Comparison of ENCODE assay signal across 8 mouse cellular contexts in genomic region chr4:100778082-100778481, GRCm38 (mm10). TPM values are rescaled to one million over a fixed set of nuclear protein-coding genes. Genes with fewer than 3 reads are reported as not detected.
DNase-seq lines count a peak whose midpoint lies in the region; ATAC-seq and TF ChIP-seq lines count a peak whose summit lies in the region.

No protein-coding gene starts in this region.

- no peaks in the 10 kb centered on the region for H3K9me3 ChIP-seq in lung, embryonic 14.5 days (ENCODE audit: low read depth, low read length)
- H3K9me3 ChIP-seq in forebrain, embryonic 12.5 days: no peaks in the 10 kb centered on the region
- H3K9me3 ChIP-seq in limb, embryonic 15.5 days: no peaks in the 10 kb centered on the region
- H3K9me3 ChIP-seq in stomach, embryonic 15.5 days: no peaks in the 10 kb centered on the region

- peak overlapping the region; percentile 84 for H3K4me2 ChIP-seq in lung, embryonic 14.5 days
- H3K4me2 ChIP-seq in forebrain, embryonic 12.5 days: peak overlapping the region; percentile 82
- peak overlapping the region; percentile 79 for H3K4me2 ChIP-seq in limb, embryonic 15.5 days
- H3K4me2 ChIP-seq in stomach, embryonic 15.5 days: peak overlapping the region; percentile 87

- H3K4me3 ChIP-seq in lung, embryonic 14.5 days (ENCODE audit: low read depth, low read length): peak overlapping the region; percentile 94
- H3K4me3 ChIP-seq in forebrain, embryonic 12.5 days (replicated peaks): peak overlapping the region; percentile 90
- peak overlapping the region; percentile 96 for H3K4me3 ChIP-seq in limb, embryonic 15.5 days
- H3K4me3 ChIP-seq in stomach, embryonic 15.5 days (replicated peaks): peak overlapping the region; percentile 92

- peak overlapping the region; percentile 89 for H3K9ac ChIP-seq in lung, embryonic 14.5 days
- H3K9ac ChIP-seq in forebrain, embryonic 12.5 days: peak overlapping the region; percentile 97
- peak overlapping the region; percentile 93 for H3K9ac ChIP-seq in limb, embryonic 15.5 days
- peak overlapping the region; percentile 88 for H3K9ac ChIP-seq in stomach, embryonic 15.5 days

- WGBS in lung, embryonic 14.5 days: 2% methylated on average over 16 of the region's 16 CpGs
- 1% methylated on average over 16 of the region's 16 CpGs for WGBS in forebrain, embryonic 12.5 days
- 3% methylated on average over 16 of the region's 16 CpGs for WGBS in limb, embryonic 15.5 days
- 3% methylated on average over 16 of the region's 16 CpGs for WGBS in stomach, embryonic 15.5 days

- H3K36me3 ChIP-seq in lung, embryonic 14.5 days (ENCODE audit: insufficient read depth): no peaks in the 10 kb centered on the region
- 0 out of 2 replicates have a peak, but pooled peaks cover 2% of the 10 kb centered on the region for H3K36me3 ChIP-seq in forebrain, embryonic 12.5 days (replicated peaks)
- no peaks in the 10 kb centered on the region for H3K36me3 ChIP-seq in limb, embryonic 15.5 days
- H3K36me3 ChIP-seq in stomach, embryonic 15.5 days: no peaks in the 10 kb centered on the region

- intact Hi-C loops in left cerebral cortex, postnatal 10 days (cut with DNase I): loop anchor here (5.0 to 10.0 kb wide), 3 partner anchors 183 to 214 kb away; no protein-coding TSS in a partner anchor

- 0 out of 2 replicates have a peak, but pooled peaks cover 8% of the 10 kb centered on the region for H3K4me1 ChIP-seq in lung, embryonic 14.5 days (ENCODE audit: insufficient read depth)
- H3K4me1 ChIP-seq in forebrain, embryonic 12.5 days: peaks cover 38% of the 10 kb centered on the region
- H3K4me1 ChIP-seq in limb, embryonic 15.5 days: peaks cover 51% of the 10 kb centered on the region
- 0 out of 2 replicates have a peak, but pooled peaks cover 4% of the 10 kb centered on the region for H3K4me1 ChIP-seq in stomach, embryonic 15.5 days

- DNase-seq in lung, embryonic 14.5 days: no peak
- DNase-seq in lung, postnatal 14 days: no peak
- no peak for DNase-seq in thymus, postnatal 14 days
- no peak for DNase-seq in left cerebral cortex, postnatal 10 days (ENCODE audit: extremely low spot score in 1 of 2, low spot score in 2 of 2)
- no peak for DNase-seq in ovary, postnatal 36 days (ENCODE audit: low spot score)

- no peak for TF ChIP-seq CTCF in lung, embryonic 14.5 days (IDR thresholded peaks at IDR 0.05; ENCODE audit: low read depth)

- H3K27me3 ChIP-seq in lung, embryonic 14.5 days (ENCODE audit: insufficient read depth, low read length): no peaks in the 10 kb centered on the region
- H3K27me3 ChIP-seq in forebrain, embryonic 12.5 days: peaks cover 7% of the 10 kb centered on the region; the same call in 1 of the 2 replicates
- no peaks in the 10 kb centered on the region for H3K27me3 ChIP-seq in limb, embryonic 15.5 days
- H3K27me3 ChIP-seq in stomach, embryonic 15.5 days (replicated peaks): no peaks in the 10 kb centered on the region

- ATAC-seq in lung, embryonic 14.5 days (ENCODE audit: insufficient read depth): no peak
- ATAC-seq in forebrain, embryonic 12.5 days (ENCODE audit: low FRiP score): no peak
- ATAC-seq in limb, embryonic 15.5 days (ENCODE audit: insufficient number of reproducible peaks, low FRiP score, low TSS enrichment, low read depth): no peak
- ATAC-seq in stomach, embryonic 15.5 days (ENCODE audit: insufficient read depth, low FRiP score, low read depth): no peak

- no peak overlapping the region for H3K27ac ChIP-seq in lung, embryonic 14.5 days (ENCODE audit: low read depth)
- peak overlapping the region; percentile 96 for H3K27ac ChIP-seq in forebrain, embryonic 12.5 days
- peak overlapping the region; percentile 96 for H3K27ac ChIP-seq in limb, embryonic 15.5 days
- H3K27ac ChIP-seq in stomach, embryonic 15.5 days: no peak overlapping the region

RNA-seq across cellular contexts. Expression of gene Cachd1, which starts 1.6 kb away (rescaled TPM):
- polyA plus RNA-seq in lung, embryonic 14.5 days (2014; fragmentation: Nextera tagmentation; extraction: Ambion mirVana): 26.9 and 27.9 TPM in 2 replicates
- polyA plus RNA-seq in forebrain, embryonic 12.5 days (2016; fragmentation: Nextera tagmentation; extraction: Ambion mirVana): 28.8 and 39.6 TPM in 2 replicates
- 23.5 and 31.7 TPM in 2 replicates for polyA plus RNA-seq in limb, embryonic 15.5 days (2015; fragmentation: Nextera tagmentation; extraction: Ambion mirVana)
- 12.7 and 13.0 TPM in 2 replicates for polyA plus RNA-seq in stomach, embryonic 15.5 days (2015; fragmentation: Nextera tagmentation; extraction: Ambion mirVana)
- total RNA-seq in left cerebral cortex, postnatal 10 days (2021): 10 to 100 TPM; 12.7 to 21.5 TPM

Comparison
In these comparisons a context has a peak if more than half of its experiments do, and no peak if none do; other contexts are left out.
1. H3K27ac ChIP-seq: peak in forebrain, embryonic 12.5 days (single experiment) and limb, embryonic 15.5 days (single experiment); none in lung, embryonic 14.5 days (single experiment) and stomach, embryonic 15.5 days (single experiment).
2. Peak in every context shown above with its lines, with median percentiles within 50 percentile points of each other: H3K4me2 ChIP-seq, H3K4me3 ChIP-seq and H3K9ac ChIP-seq.